Mouse (Mus musculus): ENCODE data around the gene Entpd1. TPM values are rescaled to one million over a fixed set of nuclear protein-coding genes. Genes with fewer than 3 reads are reported as not detected.

Gene Entpd1
- 8.7 and 10.4 TPM in 2 replicates for polyA plus RNA-seq (2016; fragmentation: Nextera tagmentation; extraction: Ambion mirVana)

- H3K4me2 ChIP-seq (replicated peaks) = peak within 1 kb of the TSS; percentile 84
- H3K4me3 ChIP-seq = peak within 1 kb of the TSS; percentile 63
- ATAC-seq (ENCODE audit: low FRiP score, low read depth) = peak; percentile 100
- H3K9ac ChIP-seq = peak within 1 kb of the TSS; percentile 75
- H3K27me3 ChIP-seq (replicated peaks) = no peaks in the 10 kb centered on the region
- no peak within 1 kb of the TSS for H3K27ac ChIP-seq
- peaks cover 7% of the 10 kb centered on the region; the same call in 1 of the 2 replicates for H3K4me1 ChIP-seq
- H3K9me3 ChIP-seq = no peaks in the 10 kb centered on the region
- H3K36me3 ChIP-seq = peaks cover 22% of the 10 kb centered on the region
- under 1% methylated on average over 45 of the region's 45 CpGs for WGBS
Observed at GRCm38 (mm10) chr19:40611830-40612506, at the start of gene Entpd1, which contains the start of gene Tctn3. Gene Entpd1, plus strand, starts transcription at chr19:40612366. Gene Tctn3, minus strand, starts transcription at chr19:40612233.

- Histone ChIP-seq H3K9me3 (no peaks in the 10 kb centered on the region), H3K4me2 (replicated peaks) (no peak overlapping the region), H3K27me3 (replicated peaks) (no peaks in the 10 kb centered on the region), H3K9ac (no peak overlapping the region), H3K27ac (no peak overlapping the region), H3K36me3 (peaks cover 74% of the 10 kb centered on the region), H3K4me3 (no peak overlapping the region), H3K4me1 (no peaks in the 10 kb centered on the region)
- WGBS = 91% methylated on average over 10 of the region's 10 CpGs
- no peak for ATAC-seq (ENCODE audit: low FRiP score, low read depth)
Observed at GRCm38 (mm10) chr19:40563880-40564645, 48.1 kb upstream of the Entpd1 start.

DNA sequence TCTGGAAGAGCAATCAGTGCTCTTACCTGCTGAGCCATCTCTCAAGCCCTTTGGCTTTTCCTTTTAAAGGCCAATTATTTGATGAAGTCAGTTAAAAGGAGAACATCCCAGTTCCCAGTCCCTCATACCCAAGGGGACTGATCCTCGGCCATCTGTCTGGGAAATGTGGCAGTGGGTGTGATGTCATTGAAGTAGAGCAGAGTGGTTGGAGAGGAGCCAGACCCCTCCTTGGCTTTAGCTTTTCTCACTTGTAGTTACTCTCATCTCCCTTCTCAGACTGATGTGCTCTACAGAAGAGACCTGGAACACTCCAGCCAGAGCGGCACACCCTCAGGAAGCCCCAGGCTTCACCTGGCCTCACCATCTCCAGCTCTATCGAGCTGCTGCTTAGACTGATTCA, 44.5 kb upstream of the Entpd1 start:
- H3K4me3 ChIP-seq = no peak overlapping the region
- no peaks in the 10 kb centered on the region for H3K27me3 ChIP-seq (replicated peaks)
- peaks cover 14% of the 10 kb centered on the region; the same call in 1 of the 2 replicates for H3K9me3 ChIP-seq
- no peak overlapping the region for H3K9ac ChIP-seq
- H3K4me2 ChIP-seq (replicated peaks) = no peak overlapping the region
- peaks cover 98% of the 10 kb centered on the region for H3K36me3 ChIP-seq
- H3K27ac ChIP-seq = no peak overlapping the region
- no peak for ATAC-seq (ENCODE audit: low FRiP score, low read depth)
- no peaks in the 10 kb centered on the region for H3K4me1 ChIP-seq
- WGBS = 84% methylated on average over 3 of the region's 3 CpGs

DNA sequence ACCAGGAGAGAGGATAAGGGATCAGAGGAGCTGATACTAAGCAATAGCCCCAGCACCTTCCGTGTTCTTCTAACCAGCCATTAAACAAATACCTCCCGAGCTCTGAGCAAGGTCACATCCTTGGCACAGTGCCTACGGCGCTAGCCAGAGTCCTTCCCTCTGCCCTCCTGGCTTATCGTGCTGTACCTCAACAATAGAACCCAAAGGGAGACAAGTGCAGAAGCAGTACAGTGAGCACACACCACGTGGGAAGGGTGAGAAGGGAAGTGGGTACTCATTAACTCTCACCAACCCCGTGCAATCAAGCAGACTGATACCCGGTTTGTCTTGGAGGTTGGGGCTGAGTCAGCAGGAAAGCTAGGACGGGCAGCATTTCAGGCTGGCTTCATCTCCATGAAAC, 41.4 kb upstream of the Entpd1 start:
- ATAC-seq (ENCODE audit: low FRiP score, low read depth) = no peak
- Histone ChIP-seq H3K27ac (no peak overlapping the region), H3K36me3 (peaks cover 98% of the 10 kb centered on the region)

DNA sequence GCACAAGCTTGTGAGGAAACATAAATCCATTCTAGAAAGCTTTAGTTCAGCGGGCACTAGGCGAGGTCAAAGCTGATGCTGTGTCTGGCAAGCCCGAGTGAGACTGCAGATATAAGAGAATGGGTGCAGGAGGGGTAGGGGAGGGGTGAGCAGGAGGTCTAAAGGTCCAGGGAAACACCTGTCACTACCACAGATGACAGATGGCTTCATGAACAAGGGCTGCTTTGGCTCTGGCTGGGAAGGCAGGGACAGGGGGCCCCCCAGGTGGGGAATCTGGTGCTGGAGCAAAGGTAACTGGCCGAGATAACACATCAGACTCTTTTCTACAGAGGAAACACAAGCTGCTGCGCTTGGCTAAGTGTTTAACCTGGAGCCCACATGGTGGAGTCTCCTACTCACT, 36.7 kb upstream of the Entpd1 start:
- no peaks in the 10 kb centered on the region for H3K27me3 ChIP-seq (replicated peaks)
- peaks cover 93% of the 10 kb centered on the region for H3K36me3 ChIP-seq
- peaks cover 5% of the 10 kb centered on the region; the same call in 1 of the 2 replicates for H3K9me3 ChIP-seq
- H3K4me2 ChIP-seq (replicated peaks) = no peak overlapping the region
- no peaks in the 10 kb centered on the region for H3K4me1 ChIP-seq
- WGBS = 84% methylated on average over 5 of the region's 5 CpGs
- H3K9ac ChIP-seq = no peak overlapping the region
- no peak for ATAC-seq (ENCODE audit: low FRiP score, low read depth)
- no peak overlapping the region for H3K27ac ChIP-seq
- no peak overlapping the region for H3K4me3 ChIP-seq

More for the DNA sequence above, 41.4 kb upstream of the Entpd1 start:
- whole genome bisulfite sequencing = 92% methylated on average over 9 of the region's 9 CpGs
- H3K4me3 ChIP-seq = no peak overlapping the region
- H3K27me3 ChIP-seq (replicated peaks) = no peaks in the 10 kb centered on the region
- no peaks in the 10 kb centered on the region for H3K4me1 ChIP-seq
- peaks cover 14% of the 10 kb centered on the region; the same call in 1 of the 2 replicates for H3K9me3 ChIP-seq
- H3K9ac ChIP-seq = no peak overlapping the region
- no peak overlapping the region for H3K4me2 ChIP-seq (replicated peaks)

DNA sequence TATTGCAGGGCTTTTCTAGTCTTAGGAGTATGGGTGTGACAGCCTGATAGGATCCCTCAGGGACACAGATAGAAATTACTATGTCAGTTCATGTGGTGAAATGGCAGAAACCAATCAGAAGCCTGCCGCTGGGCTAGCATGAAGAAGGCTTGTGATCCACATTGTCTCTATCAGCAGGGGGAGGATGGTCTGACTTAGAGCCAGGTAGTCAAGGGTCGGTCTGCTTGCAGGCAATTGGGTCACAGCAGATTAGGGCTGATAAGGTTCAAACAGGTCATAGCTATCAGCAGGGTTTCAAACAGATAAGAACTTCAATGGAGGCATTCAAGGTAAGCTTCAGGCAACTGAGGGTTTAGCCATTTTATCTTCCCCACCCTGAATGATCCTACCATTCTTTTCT, 31.3 kb upstream of the Entpd1 start:
- Histone ChIP-seq H3K4me1 (no peaks in the 10 kb centered on the region), H3K27ac (no peak overlapping the region), H3K9ac (no peak overlapping the region), H3K4me2 (replicated peaks) (no peak overlapping the region), H3K36me3 (peaks cover 74% of the 10 kb centered on the region), H3K27me3 (replicated peaks) (no peaks in the 10 kb centered on the region), H3K9me3 (no peaks in the 10 kb centered on the region), H3K4me3 (no peak overlapping the region)
- ATAC-seq (ENCODE audit: low FRiP score, low read depth) = no peak
- 92% methylated on average over 2 of the region's 2 CpGs for WGBS

DNA sequence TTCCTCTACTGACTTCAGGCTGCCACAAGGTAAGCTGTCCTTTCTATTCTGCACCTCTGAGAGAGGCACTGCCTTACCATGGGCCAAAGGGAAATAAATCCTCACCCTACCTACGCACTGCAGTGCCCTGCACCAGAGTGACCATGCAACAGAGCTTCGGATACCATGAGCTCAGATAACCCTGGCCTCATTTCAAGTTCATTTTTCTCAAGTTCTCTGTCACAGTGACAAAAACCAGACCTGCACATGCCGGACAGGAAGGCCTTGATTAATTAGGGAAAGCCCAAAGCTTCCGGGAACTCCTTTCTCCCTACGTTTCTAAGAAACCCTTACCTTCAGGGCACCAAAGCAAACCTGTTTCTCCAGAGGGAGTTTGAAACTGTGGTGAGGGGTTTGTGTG, 30.5 kb upstream of the Entpd1 start:
- Histone ChIP-seq H3K27ac (no peak overlapping the region), H3K27me3 (replicated peaks) (no peaks in the 10 kb centered on the region), H3K4me1 (peaks cover 1% of the 10 kb centered on the region; the same call in 1 of the 2 replicates), H3K36me3 (peaks cover 69% of the 10 kb centered on the region), H3K4me3 (no peak overlapping the region), H3K4me2 (replicated peaks) (no peak overlapping the region), H3K9ac (no peak overlapping the region), H3K9me3 (no peaks in the 10 kb centered on the region)
- no peak for ATAC-seq (ENCODE audit: low FRiP score, low read depth)
- WGBS = 87% methylated on average over 5 of the region's 5 CpGs

DNA sequence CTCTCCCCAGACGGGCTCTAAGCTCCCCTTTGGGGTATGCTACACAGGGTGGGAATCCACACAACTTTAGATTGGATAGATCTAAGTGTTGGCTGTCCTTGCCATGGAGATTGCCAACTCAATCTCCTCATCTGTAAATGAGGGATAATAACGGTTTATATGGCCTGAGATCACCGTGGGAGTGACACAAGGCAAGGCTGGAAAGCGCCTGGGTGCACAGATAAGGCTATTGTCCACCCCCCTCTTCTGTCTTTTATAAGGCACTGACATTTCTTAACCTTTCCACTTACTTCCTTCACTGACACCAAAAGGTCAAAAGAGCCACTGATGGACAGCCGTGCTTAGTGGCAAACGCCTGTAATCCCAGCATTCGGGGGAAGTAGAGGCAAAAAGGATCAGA, 25.3 kb upstream of the Entpd1 start:
- Histone ChIP-seq H3K4me2 (replicated peaks) (peak overlapping the region; percentile 80), H3K9ac (peak overlapping the region; percentile 74; the same call in 1 of the 2 replicates), H3K36me3 (peaks cover 23% of the 10 kb centered on the region), H3K9me3 (no peaks in the 10 kb centered on the region), H3K27me3 (replicated peaks) (no peaks in the 10 kb centered on the region), H3K4me3 (peak overlapping the region; percentile 70), H3K4me1 (peaks cover 13% of the 10 kb centered on the region), H3K27ac (no peak overlapping the region)
- ATAC-seq (ENCODE audit: low FRiP score, low read depth) = no peak
- 58% methylated on average over 7 of the region's 7 CpGs for WGBS

DNA sequence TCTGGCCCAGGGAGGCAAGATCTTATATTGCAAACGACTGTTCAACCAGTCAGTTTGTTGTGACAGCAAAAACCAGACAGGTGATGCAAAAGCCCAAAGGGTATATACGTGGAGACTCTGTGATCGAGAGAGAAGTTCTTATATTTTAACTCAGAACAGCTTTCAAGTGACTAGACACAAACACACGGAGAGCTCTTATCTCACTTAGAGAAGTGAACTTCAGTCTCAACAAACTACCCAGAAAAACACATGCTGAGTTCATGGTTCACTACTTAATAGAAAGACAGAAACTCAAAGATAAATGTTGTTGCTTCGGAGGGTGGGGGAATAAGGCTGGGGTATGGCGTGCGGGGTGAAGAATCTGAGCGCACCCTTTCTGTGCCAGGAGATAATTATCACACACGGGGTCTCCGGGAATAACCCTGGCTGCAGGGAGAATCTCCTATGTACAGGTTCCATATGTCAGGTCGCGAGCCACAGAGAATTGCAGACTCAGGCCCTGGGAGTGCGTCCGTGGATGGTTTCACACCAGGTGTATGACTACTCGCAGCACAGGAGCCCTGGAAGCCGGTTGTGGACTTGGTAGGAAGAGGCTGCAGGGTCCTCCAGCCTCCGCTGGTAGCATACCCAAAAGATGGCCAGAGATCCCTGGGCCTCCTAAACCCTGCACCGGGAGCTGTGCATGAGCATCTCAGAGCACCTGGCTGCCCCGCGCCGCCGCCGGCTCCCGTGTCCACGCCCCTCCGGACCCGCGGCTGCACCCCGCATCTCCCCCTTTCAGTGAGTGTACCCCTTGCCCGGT, 24.5 kb upstream of the Entpd1 start:
- H3K36me3 ChIP-seq = 0 out of 2 replicates have a peak, but pooled peaks cover 16% of the 10 kb centered on the region
- peak; percentile 70 for ATAC-seq (ENCODE audit: low FRiP score, low read depth)
- 5% methylated on average over 30 of the region's 30 CpGs for WGBS

GRCm38 (mm10) chr19:40588293-40588654, 23.9 kb upstream of the Entpd1 start, which contains the start of gene Aldh18a1:
Gene Aldh18a1, minus strand, starts transcription at chr19:40588463.
- under 1% methylated on average over 34 of the region's 34 CpGs for WGBS
- Histone ChIP-seq H3K9me3 (no peaks in the 10 kb centered on the region), H3K27me3 (replicated peaks) (no peaks in the 10 kb centered on the region), H3K4me1 (peaks cover 13% of the 10 kb centered on the region), H3K36me3 (0 out of 2 replicates have a peak, but pooled peaks cover 12% of the 10 kb centered on the region), H3K9ac (peak within 1 kb of the TSS; percentile 74), H3K4me3 (peak within 1 kb of the TSS; percentile 70), H3K4me2 (replicated peaks) (peak within 1 kb of the TSS; percentile 80), H3K27ac (no peak within 1 kb of the TSS)
- ATAC-seq (ENCODE audit: low FRiP score, low read depth) = peak; percentile 96

More for the DNA sequence above, 24.5 kb upstream of the Entpd1 start:
- Histone ChIP-seq H3K27me3 (replicated peaks) (no peaks in the 10 kb centered on the region), H3K4me1 (peaks cover 13% of the 10 kb centered on the region), H3K4me2 (replicated peaks) (peak overlapping the region; percentile 80), H3K27ac (no peak overlapping the region), H3K9me3 (no peaks in the 10 kb centered on the region), H3K4me3 (peak overlapping the region; percentile 70), H3K9ac (peak overlapping the region; percentile 74)

GRCm38 (mm10) chr19:40588847-40589529, 23.2 kb upstream of the Entpd1 start:
- peaks cover 13% of the 10 kb centered on the region for H3K4me1 ChIP-seq
- ATAC-seq (ENCODE audit: low FRiP score, low read depth) = peak; percentile 72
- WGBS = under 1% methylated on average over 18 of the region's 18 CpGs

More at GRCm38 (mm10) chr19:40588847-40589529, 23.2 kb upstream of the Entpd1 start:
- Histone ChIP-seq H3K9me3 (no peaks in the 10 kb centered on the region), H3K4me2 (replicated peaks) (peak overlapping the region; percentile 80), H3K36me3 (peaks cover 7% of the 10 kb centered on the region; the same call in 1 of the 2 replicates), H3K27me3 (replicated peaks) (no peaks in the 10 kb centered on the region), H3K4me3 (peak overlapping the region; percentile 70), H3K27ac (no peak overlapping the region), H3K9ac (peak overlapping the region; percentile 61)
